Mouse (Mus musculus) intestine, postnatal 0 days (tissue): ENCODE measurements around the gene Anks1. TPM values are rescaled to one million over a fixed set of nuclear protein-coding genes. Genes with fewer than 3 reads are reported as not detected.

Source experiments
- ATAC-seq: fragments of 200-750 bp; cut with Nextera tagmentation; 2 replicates; pipeline ENCODE4 v1.8.0; 2017; ENCODE audit warnings: mild to moderate bottlenecking, moderate TSS enrichment, moderate library complexity
- H3K27ac ChIP-seq: fragments of 300-500 bp; sonication (generic); 2 replicates; pipeline ENCODE4 v1.5.1; 2014; ENCODE audit warnings: mild to moderate bottlenecking, low read depth, low read length, moderate library complexity
- H3K27me3 ChIP-seq: fragments of 300-500 bp; sonication (generic); replicated peaks from 2 replicates; pipeline ENCODE4 v1.6.1; 2014; ENCODE audit warnings: low read length, mixed read lengths; ENCODE audit not compliant: control insufficient read depth, insufficient read depth
- H3K36me3 ChIP-seq: fragments of 300-500 bp; sonication (generic); 2 replicates; pipeline ENCODE4 v1.6.1; 2014; ENCODE audit warnings: mild to moderate bottlenecking, moderate library complexity; ENCODE audit not compliant: control insufficient read depth, insufficient read depth
- H3K4me1 ChIP-seq: fragments of 300-500 bp; sonication (generic); replicated peaks from 2 replicates; pipeline ENCODE4 v1.6.1; 2014; ENCODE audit warnings: antibody characterized with exemption, low read length, mixed read lengths; ENCODE audit not compliant: control insufficient read depth, insufficient read depth
- H3K4me2 ChIP-seq: fragments of 300-500 bp; sonication (generic); replicated peaks from 2 replicates; pipeline ENCODE4 v1.6.1; 2014; ENCODE audit warnings: low read depth, mild to moderate bottlenecking, moderate library complexity
- H3K4me3 ChIP-seq: fragments of 300-500 bp; sonication (generic); 2 replicates; pipeline ENCODE4 v1.5.1; 2014; ENCODE audit warnings: low read depth, low read length
- H3K9ac ChIP-seq: fragments of 300-500 bp; sonication (generic); 2 replicates; pipeline ENCODE4 v1.6.1; 2014; ENCODE audit warnings: mild to moderate bottlenecking, low read depth, low read length
- H3K9me3 ChIP-seq: fragments of 300-500 bp; sonication (generic); 2 replicates; pipeline ENCODE4 v1.6.1; 2016; ENCODE audit warnings: mixed run types; ENCODE audit not compliant: control insufficient read depth
- CTCF ChIP-seq: sonication (generic); IDR thresholded peaks from 2 replicates; pipeline ENCODE4 v1.5.1; 2016; ENCODE audit warnings: low read depth, mild to moderate bottlenecking, control low read depth, antibody characterized with exemption, moderate library complexity
- WGBS: fragments of 180-500 bp; shearing (Covaris S2); extraction: QIAGEN DNeasy Blood & Tissue Kit; methylation state at CpG from one replicate; pipeline ENCODE4 v1.1.7; 2014; 5-methylcytosine and 5-hydroxymethylcytosine counted together
- polyA plus RNA-seq: library from polyadenylated mRNA; unstranded; fragments of >200 nt; fragmentation: Nextera tagmentation; extraction: Ambion mirVana; gene quantifications from 2 replicates; pipeline ENCODE4 v1.2.1, GENCODE M21; 2015

The Anks1 gene
- polyA plus RNA-seq, 1 experiment from 2014 or later: 10.0 TPM

GRCm38 (mm10) chr17:28021911-28022310 is 112.8 kb downstream of the Anks1 start:
- H3K36me3 ChIP-seq: peaks cover 4% of the 10 kb centered on the region; the same call in 1 of the 2 replicates
- no peaks in the 10 kb centered on the region for H3K27me3 ChIP-seq
- no peaks in the 10 kb centered on the region for H3K9me3 ChIP-seq
- no peak for TF ChIP-seq CTCF
- no peak overlapping the region for H3K4me3 ChIP-seq
- no peak overlapping the region for H3K27ac ChIP-seq
- no peak for ATAC-seq
- no peak overlapping the region for H3K4me2 ChIP-seq
- WGBS: 64% methylated on average over 10 of the region's 10 CpGs
- peaks cover 20% of the 10 kb centered on the region for H3K4me1 ChIP-seq
- no peak overlapping the region for H3K9ac ChIP-seq

GRCm38 (mm10) chr17:28022854-28023655 is 113.9 kb downstream of the Anks1 start:
- H3K27me3 ChIP-seq: no peaks in the 10 kb centered on the region
- H3K4me1 ChIP-seq: peaks cover 20% of the 10 kb centered on the region
- no peak overlapping the region for H3K4me3 ChIP-seq
- no peak overlapping the region for H3K4me2 ChIP-seq
- 0 out of 2 replicates have a peak overlapping the region, but pooled peaks have one; percentile 11 for H3K9ac ChIP-seq
- no peak for TF ChIP-seq CTCF
- WGBS: 75% methylated on average over 22 of the region's 22 CpGs
- ATAC-seq: no peak
- H3K36me3 ChIP-seq: peaks cover 4% of the 10 kb centered on the region; the same call in 1 of the 2 replicates
- H3K27ac ChIP-seq: no peak overlapping the region
- no peaks in the 10 kb centered on the region for H3K9me3 ChIP-seq

GRCm38 (mm10) chr17:28025541-28025961 is 116.4 kb downstream of the Anks1 start:
- Histone ChIP-seq H3K9me3 (no peaks in the 10 kb centered on the region), H3K4me1 (peaks cover 20% of the 10 kb centered on the region), H3K4me3 (no peak overlapping the region), H3K27ac (peak overlapping the region; percentile 55), H3K4me2 (peak overlapping the region; percentile 24; the same call in 1 of the 2 replicates), H3K36me3 (peaks cover 9% of the 10 kb centered on the region), H3K27me3 (no peaks in the 10 kb centered on the region), H3K9ac (no peak overlapping the region)
- peak; percentile 62 for ATAC-seq
- peak; percentile 36; the same call in 1 of the 2 replicates for TF ChIP-seq CTCF
- 31% methylated on average over 5 of the region's 5 CpGs for WGBS

- ATAC-seq: no peak
- H3K9me3 ChIP-seq: no peaks in the 10 kb centered on the region
- H3K9ac ChIP-seq: no peak overlapping the region
- no peak overlapping the region; the same call in 1 of the 2 replicates for H3K4me2 ChIP-seq
- no peaks in the 10 kb centered on the region for H3K27me3 ChIP-seq
- H3K4me3 ChIP-seq: no peak overlapping the region
- H3K27ac ChIP-seq: peak overlapping the region; percentile 55; the same call in 1 of the 2 replicates
- 61% methylated on average over 14 of the region's 14 CpGs for WGBS
- no peak for TF ChIP-seq CTCF
- peaks cover 20% of the 10 kb centered on the region for H3K4me1 ChIP-seq
- peaks cover 13% of the 10 kb centered on the region for H3K36me3 ChIP-seq
Observed at GRCm38 (mm10) chr17:28026111-28026872, 117.2 kb downstream of the Anks1 start.

GRCm38 (mm10) chr17:28027197-28027596 is 118.1 kb downstream of the Anks1 start:
- peaks cover 20% of the 10 kb centered on the region for H3K4me1 ChIP-seq
- TF ChIP-seq CTCF: no peak
- WGBS: 94% methylated on average over 6 of the region's 6 CpGs
- peaks cover 13% of the 10 kb centered on the region for H3K36me3 ChIP-seq
- H3K4me3 ChIP-seq: no peak overlapping the region
- H3K9me3 ChIP-seq: no peaks in the 10 kb centered on the region
- ATAC-seq: no peak
- H3K9ac ChIP-seq: no peak overlapping the region
- H3K27me3 ChIP-seq: no peaks in the 10 kb centered on the region
- H3K4me2 ChIP-seq: no peak overlapping the region
- H3K27ac ChIP-seq: no peak overlapping the region

- ATAC-seq: no peak
- Histone ChIP-seq H3K27me3 (no peaks in the 10 kb centered on the region), H3K4me2 (no peak overlapping the region), H3K36me3 (peaks cover 18% of the 10 kb centered on the region), H3K27ac (no peak overlapping the region), H3K4me1 (peaks cover 17% of the 10 kb centered on the region), H3K4me3 (no peak overlapping the region), H3K9ac (no peak overlapping the region), H3K9me3 (no peaks in the 10 kb centered on the region)
- TF ChIP-seq CTCF: no peak
- WGBS: 64% methylated on average over 10 of the region's 10 CpGs
Observed at GRCm38 (mm10) chr17:28028236-28028635, 119.1 kb downstream of the Anks1 start.
